Mouse (Mus musculus): ENCODE data around the gene Best3. TPM values are rescaled to one million over a fixed set of nuclear protein-coding genes. Genes with fewer than 3 reads are reported as not detected.

The Best3 gene
- polyA plus RNA-seq, 1 experiment: 1.4 TPM

GRCm38 (mm10) chr10:116949111-116950008 is 36.8 kb upstream of the Best3 start:
- H3K27me3 ChIP-seq (ENCODE audit: control insufficient read depth, insufficient read depth, insufficient read length): no peaks in the 10 kb centered on the region
- TF ChIP-seq MAX (IDR thresholded peaks at IDR 0.05; ENCODE audit: low read depth) (no peak), SRF (IDR thresholded peaks at IDR 0.05; ENCODE audit: control insufficient read depth, insufficient read length, low read depth) (no peak), MYOG (IDR thresholded peaks at IDR 0.05; ENCODE audit: control insufficient read depth in 1 of 3, insufficient read depth in 1 of 3, insufficient read length in 2 of 3, low read depth in 2 of 3) (peak in 1 of 3 experiments; percentile 33), CEBPB (IDR thresholded peaks at IDR 0.05; ENCODE audit: insufficient read depth, poor library complexity, severe bottlenecking) (no peak), REST (IDR thresholded peaks at IDR 0.05; ENCODE audit: insufficient read depth, insufficient read length) (no peak), MYOD1 (IDR thresholded peaks at IDR 0.05; ENCODE audit: control insufficient read depth in 1 of 3, insufficient read length in 2 of 3, low read depth in 2 of 3) (peak in 1 of 3 experiments; percentile 21)

GRCm38 (mm10) chr10:116950009-116950769 is 35.9 kb upstream of the Best3 start, which contains the start of gene Rab3ip:
TSS of gene Rab3ip (minus strand) at chr10:116950769.
- H3K4me2 ChIP-seq (ENCODE audit: low read depth): peak within 1 kb of the TSS; percentile 78
- H3ac ChIP-seq (ENCODE audit: control insufficient read depth, insufficient read length): peak within 1 kb of the TSS; percentile 71
- TF ChIP-seq E2F4 (IDR thresholded peaks at IDR 0.05; ENCODE audit: insufficient read depth) (no peak), MYOD1 (IDR thresholded peaks at IDR 0.05; ENCODE audit: control insufficient read depth in 1 of 3, insufficient read length in 2 of 3, low read depth in 2 of 3) (peak in 2 of 3 experiments; percentile 19 to 48), POLR2AphosphoS2 (IDR thresholded peaks at IDR 0.05; ENCODE audit: insufficient read length, low read depth) (peak; percentile 90), MAX (IDR thresholded peaks at IDR 0.05; ENCODE audit: low read depth) (no peak), SRF (IDR thresholded peaks at IDR 0.05; ENCODE audit: control insufficient read depth, insufficient read length, low read depth) (no peak), TCF3 (IDR thresholded peaks at IDR 0.05; ENCODE audit: insufficient read length, low read depth) (no peak), TCF12 (IDR thresholded peaks at IDR 0.05; ENCODE audit: insufficient read depth, poor library complexity, severe bottlenecking) (no peak), REST (IDR thresholded peaks at IDR 0.05; ENCODE audit: insufficient read depth, insufficient read length) (no peak), CEBPB (IDR thresholded peaks at IDR 0.05; ENCODE audit: insufficient read depth, poor library complexity, severe bottlenecking) (no peak), POLR2A (IDR thresholded peaks at IDR 0.05; ENCODE audit: insufficient read length, low read depth) (peak; percentile 91), MYOG (IDR thresholded peaks at IDR 0.05; ENCODE audit: control insufficient read depth in 1 of 3, insufficient read depth in 1 of 3, insufficient read length in 2 of 3, low read depth in 2 of 3) (no peak)
- H3K79me2 ChIP-seq (ENCODE audit: control insufficient read depth, insufficient read depth): peaks cover 25% of the 10 kb centered on the region
- no peaks in the 10 kb centered on the region for H3K27me3 ChIP-seq (ENCODE audit: control insufficient read depth, insufficient read depth, insufficient read length)
- peak within 1 kb of the TSS; percentile 31 for H3K4me3 ChIP-seq
- H3K36me3 ChIP-seq (ENCODE audit: control insufficient read depth, insufficient read depth): no peaks in the 10 kb centered on the region

More at GRCm38 (mm10) chr10:116949111-116950008, 36.8 kb upstream of the Best3 start:
- Histone ChIP-seq H3ac (ENCODE audit: control insufficient read depth, insufficient read length) (peak overlapping the region; percentile 71), H3K4me3 (peak overlapping the region; percentile 31), H3K36me3 (ENCODE audit: control insufficient read depth, insufficient read depth) (no peaks in the 10 kb centered on the region), H3K79me2 (ENCODE audit: control insufficient read depth, insufficient read depth) (peaks cover 25% of the 10 kb centered on the region), H3K4me2 (ENCODE audit: low read depth) (peak overlapping the region; percentile 78)

- Histone ChIP-seq H3K4me2 (ENCODE audit: low read depth) (peak overlapping the region; percentile 77), H3K79me2 (ENCODE audit: control insufficient read depth, insufficient read depth) (peaks cover 21% of the 10 kb centered on the region), H3K36me3 (ENCODE audit: control insufficient read depth, insufficient read depth) (no peaks in the 10 kb centered on the region), H3K27me3 (ENCODE audit: control insufficient read depth, insufficient read depth, insufficient read length) (no peaks in the 10 kb centered on the region), H3K4me3 (peak overlapping the region; percentile 31), H3ac (ENCODE audit: control insufficient read depth, insufficient read length) (no peak overlapping the region)
- TF ChIP-seq SRF (IDR thresholded peaks at IDR 0.05; ENCODE audit: control insufficient read depth, insufficient read length, low read depth) (no peak), TCF12 (IDR thresholded peaks at IDR 0.05; ENCODE audit: insufficient read depth, poor library complexity, severe bottlenecking) (no peak), MAX (IDR thresholded peaks at IDR 0.05; ENCODE audit: low read depth) (no peak), CEBPB (IDR thresholded peaks at IDR 0.05; ENCODE audit: insufficient read depth, poor library complexity, severe bottlenecking) (no peak), REST (IDR thresholded peaks at IDR 0.05; ENCODE audit: insufficient read depth, insufficient read length) (no peak), USF1 (IDR thresholded peaks at IDR 0.05; ENCODE audit: low read depth) (no peak), MYOD1 (IDR thresholded peaks at IDR 0.05; ENCODE audit: control insufficient read depth in 1 of 3, insufficient read length in 2 of 3, low read depth in 2 of 3) (no peak), POLR2AphosphoS2 (IDR thresholded peaks at IDR 0.05; ENCODE audit: insufficient read length, low read depth) (no peak), POLR2A (IDR thresholded peaks at IDR 0.05; ENCODE audit: insufficient read length, low read depth) (no peak), E2F4 (IDR thresholded peaks at IDR 0.05; ENCODE audit: insufficient read depth) (no peak), MYOG (IDR thresholded peaks at IDR 0.05; ENCODE audit: control insufficient read depth in 1 of 3, insufficient read depth in 1 of 3, insufficient read length in 2 of 3, low read depth in 2 of 3) (no peak), TCF3 (IDR thresholded peaks at IDR 0.05; ENCODE audit: insufficient read length, low read depth) (no peak)
These were observed 35.2 kb upstream of the Best3 start for GRCm38 (mm10) chr10:116950886-116951285.

DNA sequence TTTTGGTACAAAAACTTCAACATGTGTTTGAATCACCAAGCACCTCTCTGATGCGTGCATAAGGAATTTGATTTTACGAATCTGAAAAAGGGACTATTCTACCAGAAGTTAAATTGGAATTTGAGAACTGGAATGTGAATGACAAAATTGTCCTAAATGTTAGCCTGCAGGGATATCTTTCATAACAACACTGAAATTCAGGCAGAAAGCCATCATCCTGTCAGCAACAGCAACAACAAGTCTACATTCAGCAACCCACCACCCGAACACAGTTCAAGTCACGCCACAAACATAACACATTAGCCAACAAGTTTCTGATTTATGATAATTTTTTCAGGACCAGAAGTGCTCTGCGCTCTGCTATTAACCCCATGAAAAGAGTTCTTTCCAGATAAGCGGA is 30.9 kb upstream of the Best3 start:
- Histone ChIP-seq H3K4me3 (no peak overlapping the region), H3K79me2 (ENCODE audit: control insufficient read depth, insufficient read depth) (no peaks in the 10 kb centered on the region), H3ac (ENCODE audit: control insufficient read depth, insufficient read length) (no peak overlapping the region), H3K36me3 (ENCODE audit: control insufficient read depth, insufficient read depth) (no peaks in the 10 kb centered on the region), H3K27me3 (ENCODE audit: control insufficient read depth, insufficient read depth, insufficient read length) (no peaks in the 10 kb centered on the region), H3K4me2 (ENCODE audit: low read depth) (no peak overlapping the region)
- TF ChIP-seq POLR2A (IDR thresholded peaks at IDR 0.05; ENCODE audit: insufficient read length, low read depth) (no peak), TCF3 (IDR thresholded peaks at IDR 0.05; ENCODE audit: insufficient read length, low read depth) (no peak), MYOG (IDR thresholded peaks at IDR 0.05; ENCODE audit: control insufficient read depth in 1 of 3, insufficient read depth in 1 of 3, insufficient read length in 2 of 3, low read depth in 2 of 3) (no peak), TCF12 (IDR thresholded peaks at IDR 0.05; ENCODE audit: insufficient read depth, poor library complexity, severe bottlenecking) (no peak), E2F4 (IDR thresholded peaks at IDR 0.05; ENCODE audit: insufficient read depth) (no peak), MYOD1 (IDR thresholded peaks at IDR 0.05; ENCODE audit: control insufficient read depth in 1 of 3, insufficient read length in 2 of 3, low read depth in 2 of 3) (no peak), CEBPB (IDR thresholded peaks at IDR 0.05; ENCODE audit: insufficient read depth, poor library complexity, severe bottlenecking) (no peak), USF1 (IDR thresholded peaks at IDR 0.05; ENCODE audit: low read depth) (no peak), POLR2AphosphoS2 (IDR thresholded peaks at IDR 0.05; ENCODE audit: insufficient read length, low read depth) (no peak), MAX (IDR thresholded peaks at IDR 0.05; ENCODE audit: low read depth) (no peak), REST (IDR thresholded peaks at IDR 0.05; ENCODE audit: insufficient read depth, insufficient read length) (no peak), SRF (IDR thresholded peaks at IDR 0.05; ENCODE audit: control insufficient read depth, insufficient read length, low read depth) (no peak)

Data from myocyte (in vitro differentiated cells).